Mouse (Mus musculus): ENCODE measurements around the gene Arhgap21. TPM values are rescaled to one million over a fixed set of nuclear protein-coding genes. Genes with fewer than 3 reads are reported as not detected.

Gene Arhgap21
- 100 to 1,000 TPM in 1 of 2 experiments, 10 to 100 TPM in 1; 86.5 to 106 TPM for total RNA-seq (2021)
- long read RNA-seq, experiment 1, partial matches to known transcripts = 4 of 5 reads
- long read RNA-seq, experiment 1, other reads (novel, unspliced or antisense) = 1 of 5 reads
- long read RNA-seq, experiment 2, partial matches to known transcripts = 4 of 10 reads
- long read RNA-seq, experiment 2, other reads (novel, unspliced or antisense) = 6 of 10 reads

- peak; percentile 53 to 65 for DNase-seq (ENCODE audit: low spot score in 2 of 2)
Measured at GRCm38 (mm10) chr2:20968441-20969200, at the start of gene Arhgap21. Arhgap21 (minus strand) TSS chr2:20968881.

GRCm38 (mm10) chr2:21016589-21016988 lies 47.9 kb upstream of the Arhgap21 start:
- no peak for DNase-seq (ENCODE audit: low spot score in 2 of 2)

GRCm38 (mm10) chr2:21010806-21011397 lies 42.2 kb upstream of the Arhgap21 start:
- DNase-seq (ENCODE audit: low spot score in 2 of 2) = no peak

GRCm38 (mm10) chr2:21010219-21010618 lies 41.5 kb upstream of the Arhgap21 start:
- DNase-seq (ENCODE audit: low spot score in 2 of 2) = no peak

GRCm38 (mm10) chr2:21009258-21010140 lies 40.8 kb upstream of the Arhgap21 start:
- no peak for DNase-seq (ENCODE audit: low spot score in 2 of 2)

- no peak for DNase-seq (ENCODE audit: low spot score in 2 of 2)
Measured at GRCm38 (mm10) chr2:21002538-21002937, 33.9 kb upstream of the Arhgap21 start.

DNA sequence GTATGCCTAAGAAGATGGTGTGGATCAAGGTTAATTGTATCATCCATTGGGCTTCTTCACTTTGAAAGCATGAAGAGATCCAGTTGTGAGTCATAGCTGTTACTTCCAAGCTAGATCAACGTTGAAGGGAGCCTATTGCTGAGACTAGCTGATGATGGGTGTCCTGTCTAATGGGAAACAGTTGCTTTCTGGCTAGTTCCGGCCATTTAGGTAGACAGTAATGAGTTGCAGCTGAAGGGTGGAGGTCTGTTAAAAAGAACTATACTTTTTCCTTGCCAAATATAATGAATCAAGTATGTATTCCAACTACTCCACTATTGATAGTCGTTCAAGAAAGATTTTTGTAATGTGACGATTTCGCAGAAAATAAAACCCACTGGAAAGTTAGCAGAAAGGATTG lies 32.5 kb upstream of the Arhgap21 start:
- DNase-seq (ENCODE audit: low spot score in 2 of 2) = no peak

GRCm38 (mm10) chr2:20995547-20995946 lies 26.9 kb upstream of the Arhgap21 start:
- DNase-seq (ENCODE audit: low spot score in 2 of 2) = no peak

GRCm38 (mm10) chr2:20991508-20991907 lies 22.8 kb upstream of the Arhgap21 start:
- no peak for DNase-seq (ENCODE audit: low spot score in 2 of 2)

DNA sequence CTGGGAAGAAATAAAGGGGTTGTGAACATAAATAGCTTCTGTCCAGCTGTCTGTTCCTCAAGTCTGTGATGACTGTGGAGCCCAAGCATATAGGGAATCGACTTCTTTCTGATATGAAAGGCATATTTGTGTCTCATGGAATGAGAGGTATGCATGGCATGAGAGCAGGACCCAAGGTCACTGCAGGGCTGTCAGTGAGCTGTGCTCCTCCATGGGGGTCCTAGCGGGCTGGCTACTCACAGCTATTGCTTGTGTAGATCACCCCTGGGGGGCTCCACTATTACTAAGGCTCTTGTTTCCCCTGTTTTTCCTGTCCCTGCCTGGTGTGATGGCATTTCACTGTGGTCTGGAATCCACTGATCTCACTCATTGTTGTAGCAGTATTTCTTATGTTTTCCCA lies 22.2 kb upstream of the Arhgap21 start:
- no peak for DNase-seq (ENCODE audit: low spot score in 2 of 2)

- DNase-seq (ENCODE audit: low spot score in 2 of 2) = no peak
Measured at GRCm38 (mm10) chr2:20990056-20990455, 21.4 kb upstream of the Arhgap21 start.

DNA sequence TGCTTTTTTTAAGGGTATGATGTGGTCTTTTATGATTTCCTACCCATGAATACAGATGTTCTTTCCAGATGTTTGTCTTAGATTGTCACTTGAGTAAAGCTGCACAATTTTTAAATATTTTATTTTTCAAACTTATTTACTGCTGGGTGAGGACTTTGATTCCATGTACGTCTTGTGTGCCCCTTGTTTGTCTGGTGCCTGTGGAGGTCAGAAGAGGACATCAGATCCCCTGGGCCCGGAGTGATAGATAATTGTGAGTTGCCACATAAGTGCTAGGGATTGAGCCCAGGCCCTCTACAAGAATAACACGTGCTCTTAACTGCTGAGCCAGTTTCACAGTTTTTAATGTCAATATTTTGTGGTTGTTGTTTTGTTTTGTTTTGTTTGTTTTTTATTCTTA lies 19.1 kb upstream of the Arhgap21 start:
- DNase-seq (ENCODE audit: low spot score in 2 of 2) = no peak

GRCm38 (mm10) chr2:20978726-20979125 lies 10.0 kb upstream of the Arhgap21 start:
- no peak for DNase-seq (ENCODE audit: low spot score in 2 of 2)

GRCm38 (mm10) chr2:20977051-20977450 lies 8.4 kb upstream of the Arhgap21 start:
- no peak for DNase-seq (ENCODE audit: low spot score in 2 of 2)

DNA sequence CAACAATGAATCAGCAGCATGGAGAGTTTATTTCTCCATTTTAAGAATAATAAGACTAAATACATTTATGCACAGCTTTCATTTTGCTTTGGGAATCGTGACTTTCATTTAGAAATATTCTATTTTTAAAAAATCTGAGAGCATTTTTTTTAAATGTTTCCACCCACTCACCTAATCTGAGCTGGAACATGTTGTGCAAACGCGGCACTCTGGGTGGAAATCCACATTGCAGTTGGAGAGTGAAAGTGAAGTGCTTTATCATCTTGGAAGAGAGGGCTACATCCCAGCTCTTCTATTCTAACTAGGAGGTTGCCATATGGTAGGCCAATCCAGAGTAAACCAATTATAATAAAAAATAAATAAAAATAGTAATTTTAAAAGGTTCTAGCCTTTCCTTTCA lies 4.8 kb upstream of the Arhgap21 start:
- no peak for DNase-seq (ENCODE audit: low spot score in 2 of 2)

- DNase-seq (ENCODE audit: low spot score in 2 of 2) = no peak
Measured at GRCm38 (mm10) chr2:20972180-20972579, 3.5 kb upstream of the Arhgap21 start.

DNA sequence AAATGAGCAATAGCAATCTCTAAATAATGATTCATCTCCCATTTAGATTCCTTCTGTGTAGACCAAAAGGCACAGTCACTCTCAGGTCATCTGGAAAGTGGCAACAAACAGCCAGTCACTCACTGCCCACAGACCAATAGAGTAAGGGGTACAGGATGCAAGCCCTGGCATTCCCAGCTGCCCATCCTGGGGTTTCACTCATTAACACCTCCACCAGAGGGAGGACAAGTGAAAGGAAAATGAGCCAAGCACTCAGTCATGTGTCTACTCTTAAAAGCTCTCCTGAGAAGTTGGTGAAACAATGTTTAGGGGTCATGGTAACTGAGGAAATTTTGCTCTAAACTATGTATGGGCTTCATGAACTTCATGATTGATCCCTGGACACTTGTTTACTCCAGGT lies 2.9 kb upstream of the Arhgap21 start:
- no peak for DNase-seq (ENCODE audit: low spot score in 2 of 2)

GRCm38 (mm10) chr2:20969201-20970200 lies 820 bp upstream of the Arhgap21 start:
- peak; percentile 77 to 86 for DNase-seq (ENCODE audit: low spot score in 2 of 2)

DNA sequence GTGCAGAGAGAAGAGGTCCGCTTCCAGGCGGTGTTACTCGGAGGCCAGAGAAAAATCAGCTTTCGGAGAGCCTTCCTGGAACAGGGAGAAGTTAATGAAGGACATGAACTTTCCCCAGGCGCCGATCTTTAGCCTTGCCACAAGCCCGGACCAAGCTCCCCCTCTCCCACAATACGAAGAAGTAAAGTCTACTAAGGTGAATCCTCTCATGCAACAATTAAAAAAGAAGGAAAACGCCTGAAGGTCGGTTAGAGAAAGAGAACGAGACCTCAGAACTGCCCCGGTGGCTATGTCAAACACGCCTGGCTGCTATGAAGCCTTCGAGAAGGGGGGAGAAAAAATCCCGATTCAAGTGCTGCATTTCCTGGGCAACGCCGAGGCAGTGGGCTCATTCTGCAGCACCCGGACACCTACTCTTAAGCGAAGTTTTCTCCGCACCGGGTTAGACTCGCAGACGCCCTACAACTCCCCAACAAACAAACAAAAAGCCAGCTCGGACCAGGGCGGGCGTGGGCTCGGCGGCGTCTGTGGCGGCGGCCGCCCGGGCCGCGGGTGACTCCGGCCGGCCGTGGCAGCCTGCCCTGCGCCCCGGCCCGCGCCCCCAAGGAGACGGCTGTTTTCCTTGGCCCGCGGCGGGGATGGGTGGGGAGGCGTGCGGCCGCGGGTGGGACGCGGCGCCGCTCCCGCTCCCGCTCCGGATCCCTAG lies 882 bp downstream of the Arhgap21 start:
- DNase-seq (ENCODE audit: low spot score in 2 of 2) = peak; percentile 6 to 16

All from adrenal gland, postnatal 4 days (tissue).